Mouse (Mus musculus) fibroblast of lung, adult 2 months (primary cell): ENCODE measurements at regions not wholly inside any gene's neighbourhood (a gene's known extent, or its start where the extent isn't known, plus 50 kb on each side); places are given as distances from the start of the nearest gene placed in this dataset.
"Not testable (repeated sequence)": the region's sequence is repeated elsewhere in the genome, so short reads cannot be mapped to it uniquely, and the experiment has no call there.

Experiments used
- DNase-seq: peaks from one replicate; pipeline ENCODE4 v3.0.0-alpha.2; 2011; ENCODE audit warnings: low read depth

DNA sequence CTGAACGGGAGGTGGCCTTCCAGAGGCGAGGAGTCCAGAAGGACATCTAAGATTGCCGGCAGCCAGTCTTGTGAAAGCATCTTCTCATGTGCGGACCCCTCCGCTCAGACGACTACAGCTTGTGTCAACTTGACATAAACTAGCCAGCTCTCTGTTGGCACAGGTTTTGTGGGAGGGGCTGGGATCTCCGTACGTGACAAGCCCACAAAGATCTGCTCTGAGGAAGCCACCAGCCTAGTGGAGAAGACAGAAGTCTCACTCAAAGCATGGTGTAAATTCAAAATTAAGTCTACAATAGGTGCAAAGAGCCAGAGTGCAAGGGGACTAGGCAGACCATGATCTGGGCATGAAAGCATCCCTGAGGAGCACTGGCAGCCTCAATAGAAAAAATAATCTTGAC, 128.4 kb upstream of the Slc38a2 start:
- DNase-seq, result no peak

DNA sequence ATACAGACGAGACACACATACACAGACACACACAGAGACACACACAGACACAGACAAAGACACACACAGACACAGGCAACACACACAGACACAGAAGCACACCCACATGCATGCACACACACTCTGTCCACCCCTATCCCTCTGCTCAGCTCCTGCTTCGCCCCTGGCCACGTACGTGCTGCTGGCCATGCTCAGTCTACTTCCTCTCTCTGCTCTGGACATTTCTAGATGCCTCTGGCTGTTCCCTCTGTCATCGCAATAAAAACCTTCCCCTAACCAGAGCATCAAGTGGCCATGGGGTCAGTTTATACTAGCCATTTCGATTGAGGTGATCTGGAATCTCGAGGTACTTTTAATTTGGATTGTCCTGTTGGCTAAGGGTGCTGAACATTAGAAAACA, 118.9 kb upstream of the Slc38a2 start:
- DNase-seq, result no peak

DNA sequence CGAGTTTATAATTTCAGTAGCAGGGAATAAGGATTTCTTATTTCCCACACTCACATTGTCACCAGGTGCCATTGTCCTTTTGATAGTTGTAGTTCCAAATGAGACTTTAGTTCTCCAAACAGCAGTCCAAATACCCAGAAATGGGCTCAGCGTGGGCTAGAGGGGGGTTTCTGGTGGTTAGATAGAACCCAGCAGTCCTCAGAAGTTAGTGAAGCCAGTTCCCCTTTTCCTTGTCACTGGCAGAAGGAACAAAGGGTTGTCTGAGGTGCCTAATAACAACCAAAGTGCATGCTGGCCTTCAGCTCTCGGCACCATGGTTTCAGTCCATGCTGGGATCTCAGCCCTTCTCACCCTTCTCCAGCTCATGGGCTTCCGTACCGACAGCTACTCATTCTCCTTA, 118.1 kb upstream of the Slc38a2 start:
- no peak for DNase-seq

DNA sequence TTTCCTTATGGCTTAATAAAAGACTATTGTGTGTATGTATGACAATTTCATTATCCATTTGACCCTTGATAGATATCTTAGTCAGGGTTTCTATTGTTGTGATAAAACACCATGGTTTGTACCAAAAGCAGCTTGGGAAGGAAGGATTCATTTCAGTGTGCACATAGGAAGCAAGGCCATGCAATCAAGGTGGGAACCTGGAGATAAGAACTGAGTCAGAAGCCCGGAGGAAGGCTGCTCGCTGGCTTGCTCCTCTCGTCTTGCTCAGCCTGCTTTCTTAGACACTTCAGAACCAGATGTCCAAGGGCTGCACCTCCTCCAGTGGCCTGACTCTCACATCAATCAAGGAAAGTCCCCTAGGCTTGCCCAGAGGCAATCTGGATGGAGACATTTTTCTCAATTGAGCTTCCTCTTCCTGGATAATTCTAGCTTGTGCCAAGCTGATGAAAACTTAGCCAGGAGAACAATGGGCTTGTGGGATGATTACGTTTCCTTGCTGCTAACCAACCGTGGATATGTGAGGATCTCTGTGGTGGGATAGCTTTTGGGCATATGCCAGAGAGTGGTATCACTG, 117.6 kb upstream of the Slc38a2 start:
- DNase-seq, result no peak

DNA sequence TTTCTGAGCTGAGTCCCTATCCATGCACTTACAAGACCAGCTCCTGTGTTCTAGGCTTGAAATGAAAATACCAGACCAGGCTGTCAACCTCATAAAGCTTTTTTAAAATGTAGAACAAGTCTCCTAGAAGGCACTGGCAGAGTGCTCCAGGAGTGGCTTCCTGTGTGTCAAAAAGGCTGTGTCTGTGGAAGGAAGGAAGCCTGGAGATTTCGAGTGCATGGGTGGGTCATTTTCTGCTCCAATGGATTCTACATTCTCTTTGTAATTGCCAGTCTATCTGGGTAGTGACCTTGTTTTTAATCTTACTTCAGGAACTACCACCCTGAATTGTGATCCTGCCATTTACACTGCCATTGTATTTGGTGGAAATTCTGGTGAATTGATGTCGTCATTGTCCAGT, 113.9 kb upstream of the Slc38a2 start:
- DNase-seq, result no peak

DNA sequence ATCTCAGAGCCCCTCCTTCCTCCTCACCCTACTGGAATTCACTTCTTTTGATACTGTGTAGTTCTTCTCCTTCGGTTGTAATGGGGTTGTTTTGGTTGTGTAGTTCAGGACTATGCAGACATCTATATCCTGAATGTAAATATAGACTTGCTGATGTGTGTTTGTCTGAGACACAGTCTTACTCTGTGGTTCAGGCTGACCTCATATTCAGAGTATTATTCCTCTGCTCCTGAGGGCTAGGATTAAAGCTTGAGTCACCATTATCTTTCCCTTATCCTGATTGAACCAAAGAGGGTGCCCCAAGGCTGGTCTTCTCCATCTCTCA, 103.2 kb upstream of the Slc38a2 start:
- no peak for DNase-seq

DNA sequence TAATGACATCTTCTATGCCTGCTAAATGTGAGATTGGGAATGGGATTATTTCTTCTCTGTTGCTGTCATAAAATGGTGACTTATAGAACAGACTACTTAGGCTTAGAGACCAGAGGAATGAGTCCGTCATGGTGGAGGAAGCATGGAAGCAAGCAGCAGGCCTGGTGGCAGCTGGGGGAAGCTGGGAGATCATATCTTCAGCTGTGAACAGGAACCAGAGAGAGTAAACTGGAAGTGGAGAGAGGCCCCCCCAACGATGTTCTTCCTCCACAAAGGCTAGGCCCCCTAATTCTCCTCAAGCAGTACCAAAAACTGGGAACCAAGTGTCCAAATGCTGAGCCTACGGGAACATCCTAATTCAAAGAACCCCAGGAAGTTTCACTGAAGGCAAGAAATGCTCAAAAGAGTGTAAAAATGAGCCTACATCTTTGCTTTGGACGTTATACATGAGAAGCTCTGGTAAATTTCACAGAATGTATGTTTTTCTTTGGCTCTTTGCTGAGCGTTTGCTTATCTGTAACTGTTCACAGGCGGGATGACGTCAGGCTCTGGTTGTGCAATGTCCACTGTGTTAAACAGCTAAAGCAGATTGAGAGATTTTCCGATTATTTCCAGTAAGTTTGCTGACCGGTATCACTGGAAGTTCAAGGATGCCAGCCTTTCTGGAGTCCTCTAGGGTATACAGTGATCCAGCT, 102.7 kb upstream of the Slc38a2 start:
- no peak for DNase-seq

DNA sequence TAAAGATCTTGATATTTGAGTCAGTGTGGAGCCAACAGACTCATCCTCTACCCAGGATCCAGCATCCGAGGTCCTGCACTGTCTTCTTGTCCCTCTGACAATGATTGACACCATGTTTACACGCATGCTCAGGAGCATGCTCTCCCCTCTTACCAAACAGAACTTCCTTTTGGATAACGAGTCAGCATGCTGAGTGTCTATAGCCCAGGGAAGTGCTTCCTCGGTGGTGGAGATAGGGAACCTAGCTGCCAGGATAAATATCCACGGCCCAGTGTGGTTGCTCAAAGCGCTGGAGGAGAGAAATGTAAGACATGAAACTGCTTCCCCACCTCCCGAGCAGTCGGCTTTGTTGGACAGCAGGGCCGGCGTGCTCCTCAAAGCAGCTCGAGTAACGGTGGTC, 99.7 kb upstream of the Slc38a2 start:
- no peak for DNase-seq

DNA sequence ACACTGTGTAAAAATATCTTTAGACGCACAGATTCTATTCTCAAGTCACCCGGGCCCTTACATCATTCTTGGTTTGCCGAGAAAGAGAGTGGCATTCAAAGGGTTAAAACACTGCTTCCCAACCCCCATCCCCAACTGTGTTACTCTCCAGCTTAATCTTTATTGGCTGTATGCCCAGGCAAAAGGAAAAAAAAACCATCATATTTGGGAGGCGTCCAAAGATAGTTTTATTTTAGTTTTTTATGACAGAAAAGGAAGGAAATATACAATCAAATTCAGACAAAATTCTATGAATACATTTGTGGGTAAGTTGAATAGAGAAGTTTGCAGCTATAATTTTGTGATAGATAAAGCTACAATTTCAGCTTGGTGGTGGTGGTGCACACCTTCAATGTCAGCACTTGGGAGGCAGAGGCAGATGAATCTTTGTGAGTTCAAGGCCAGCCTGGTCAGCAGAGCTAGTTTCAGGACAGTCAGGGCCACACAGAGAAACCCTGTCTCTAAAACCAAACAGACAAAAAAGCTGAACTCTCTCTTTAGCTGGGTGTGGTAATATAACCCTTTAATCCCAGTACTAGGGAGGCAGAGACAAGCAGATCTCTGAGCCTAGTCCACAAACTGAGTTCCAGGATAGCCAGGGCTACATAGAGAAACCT, 98.2 kb upstream of the Slc38a2 start:
- no peak for DNase-seq

DNA sequence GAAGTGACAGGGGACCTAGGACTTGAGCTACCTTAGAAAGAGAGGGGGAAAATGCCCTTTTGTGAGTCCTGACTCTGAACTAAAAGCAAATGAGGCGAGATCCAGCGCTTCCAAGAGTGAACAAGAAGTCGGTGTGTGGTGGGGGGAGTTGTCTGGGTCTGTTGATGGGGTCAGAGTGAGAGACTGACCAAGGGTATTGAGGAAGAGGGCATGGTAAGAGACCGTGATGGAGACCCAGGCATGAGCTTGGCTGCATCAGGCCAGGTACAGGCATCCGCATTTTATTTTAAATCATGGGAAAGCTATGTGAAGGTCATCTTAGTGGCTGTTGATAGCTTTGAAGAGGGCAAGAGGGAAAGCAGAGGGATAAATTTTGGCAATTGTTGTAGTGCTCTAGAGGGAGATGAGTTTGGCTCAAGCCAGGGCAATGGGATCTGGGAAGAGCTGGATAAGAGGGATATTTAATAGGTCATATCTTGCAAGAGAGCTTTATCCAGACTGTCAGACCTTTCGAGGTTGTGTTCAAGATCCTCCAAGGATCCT, 94.7 kb upstream of the Slc38a2 start:
- no peak for DNase-seq

DNA sequence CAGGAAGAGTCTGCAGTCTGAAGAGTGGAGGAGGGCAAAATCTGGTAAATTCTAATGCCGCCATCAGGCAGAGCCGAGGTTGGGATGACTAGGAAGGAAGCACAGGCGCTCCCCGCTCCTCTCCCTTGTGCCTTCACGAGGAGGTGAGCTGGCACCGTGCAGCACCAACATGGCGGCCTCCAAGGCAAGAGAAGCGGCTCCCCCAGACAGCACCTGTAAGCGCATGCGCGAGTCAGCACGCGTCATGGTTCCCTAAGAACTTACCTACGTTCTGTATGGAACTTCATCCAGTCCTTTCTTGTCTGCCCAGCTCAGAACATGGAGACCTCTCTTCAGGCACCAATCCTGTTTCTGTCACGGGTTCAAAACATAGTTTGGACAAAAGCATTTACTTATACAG, 93.7 kb upstream of the Slc38a2 start:
- no peak for DNase-seq

DNA sequence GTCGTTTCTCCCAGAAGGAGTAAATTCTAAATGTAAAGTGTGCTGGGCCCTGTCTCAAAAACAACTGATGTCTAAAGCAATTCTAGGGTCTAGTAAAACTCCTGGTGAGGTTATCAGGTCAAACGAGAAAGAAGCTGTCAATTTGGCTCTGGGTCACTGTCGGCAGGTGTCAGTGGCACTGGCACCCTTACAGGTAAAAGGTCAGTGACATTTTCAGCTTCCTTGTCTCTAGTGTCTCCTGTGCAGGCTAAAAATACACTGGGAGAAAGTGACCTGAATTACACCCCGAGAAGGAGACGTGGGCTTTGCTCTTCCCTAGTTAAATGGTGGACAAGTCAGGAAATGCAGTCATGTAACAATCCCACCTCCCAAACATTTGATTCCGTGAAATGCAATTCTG, 91.8 kb upstream of the Slc38a2 start:
- DNase-seq, result no peak

DNA sequence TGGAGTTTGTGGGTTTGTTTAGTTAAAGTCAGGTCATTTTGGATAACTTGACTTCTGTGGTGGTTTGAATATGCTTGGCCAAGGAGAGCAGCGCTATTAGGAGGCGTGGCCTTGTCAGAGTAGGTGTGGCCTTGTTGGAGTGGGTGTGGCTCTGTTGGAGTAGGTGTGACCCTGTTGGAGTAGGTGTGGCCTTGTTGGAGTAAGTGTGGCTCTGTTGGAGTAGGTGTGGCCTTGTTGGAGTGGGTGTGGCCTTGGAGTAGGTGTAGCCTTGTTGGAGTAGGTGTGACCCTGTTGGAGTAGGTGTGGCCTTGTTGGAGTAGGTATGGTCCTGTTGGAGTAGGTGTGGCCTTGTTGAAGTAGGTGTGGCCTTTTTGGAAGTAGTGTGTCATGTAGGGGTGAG, 88.4 kb upstream of the Slc38a2 start:
- DNase-seq, result not testable (repeated sequence)

DNA sequence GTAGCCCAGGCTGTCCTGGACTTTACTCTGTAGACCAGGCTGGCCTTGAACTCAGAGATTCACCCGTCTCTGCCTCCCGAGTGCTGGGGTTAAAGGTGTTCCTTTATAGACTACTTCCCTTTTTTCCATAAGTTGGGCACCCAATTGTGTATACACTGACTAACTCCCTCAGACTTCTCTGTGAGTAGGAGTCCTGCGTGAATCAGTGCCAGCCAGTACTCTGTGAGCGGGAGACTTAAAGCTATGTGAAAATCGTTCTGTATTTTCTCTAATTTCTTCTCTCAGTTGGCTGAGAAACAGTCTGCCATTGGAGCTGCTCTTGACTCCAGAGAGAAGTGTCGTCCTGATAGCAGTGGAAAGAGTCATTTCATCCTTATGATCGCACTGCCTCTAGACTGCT, 85.0 kb upstream of the Slc38a2 start:
- no peak for DNase-seq

DNA sequence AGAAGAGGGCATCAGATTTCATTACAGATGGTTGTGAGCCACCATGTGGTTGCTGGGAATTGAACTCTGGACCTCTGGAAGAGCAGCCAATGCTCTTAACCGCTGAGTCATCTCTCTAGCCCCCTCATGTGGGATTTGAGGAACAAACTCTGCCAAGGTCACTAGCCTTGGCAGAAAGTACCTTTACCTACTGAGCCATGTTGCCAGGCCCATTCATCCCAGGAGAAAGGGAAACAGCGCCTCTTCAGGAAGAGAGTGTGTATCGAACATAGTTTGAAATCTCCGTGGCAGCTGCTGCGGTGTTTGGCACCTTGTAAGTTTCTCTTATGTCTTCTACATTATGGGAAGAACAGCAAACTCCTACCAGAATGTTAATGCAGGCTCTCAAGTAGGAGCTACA, 82.0 kb upstream of the Slc38a2 start:
- DNase-seq, result no peak

DNA sequence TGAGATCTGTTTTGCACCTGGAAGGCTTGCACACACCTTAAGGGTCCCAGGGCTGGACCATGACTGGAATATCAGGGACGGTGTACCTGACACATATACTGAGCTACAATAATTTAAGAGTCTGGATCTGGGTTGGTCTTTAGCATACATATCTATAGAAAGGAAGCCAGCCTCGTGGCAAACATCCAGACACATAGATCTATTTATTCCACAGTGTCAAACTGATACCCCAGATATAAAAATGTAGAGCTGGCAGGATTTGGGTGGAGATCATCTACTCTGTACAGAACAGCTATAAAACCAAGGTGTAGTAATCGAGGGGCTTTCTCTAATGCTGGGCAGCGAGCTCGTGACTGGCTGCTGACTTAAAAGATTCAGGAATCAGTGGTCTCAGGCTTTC, 81.1 kb upstream of the Slc38a2 start:
- no peak for DNase-seq

DNA sequence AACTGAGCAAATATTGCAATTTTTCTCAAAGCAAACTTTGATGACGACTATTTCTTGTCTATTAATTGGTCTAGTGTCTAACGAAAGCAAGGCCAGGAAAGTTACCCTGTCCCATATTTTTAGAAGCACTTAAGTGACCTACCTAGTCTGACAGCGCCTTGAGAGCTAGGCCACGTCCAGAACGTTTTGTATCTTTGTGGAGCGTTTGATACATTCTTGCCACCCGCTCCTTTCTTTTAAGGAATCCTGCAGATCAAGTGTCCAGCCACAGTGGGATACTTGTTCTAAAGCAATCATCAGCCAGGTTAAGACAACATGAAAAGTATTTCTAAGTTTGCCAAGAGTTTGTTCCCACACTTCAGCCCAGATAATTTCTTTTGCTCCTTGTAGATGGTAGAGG, 79.8 kb upstream of the Slc38a2 start:
- no peak for DNase-seq

DNA sequence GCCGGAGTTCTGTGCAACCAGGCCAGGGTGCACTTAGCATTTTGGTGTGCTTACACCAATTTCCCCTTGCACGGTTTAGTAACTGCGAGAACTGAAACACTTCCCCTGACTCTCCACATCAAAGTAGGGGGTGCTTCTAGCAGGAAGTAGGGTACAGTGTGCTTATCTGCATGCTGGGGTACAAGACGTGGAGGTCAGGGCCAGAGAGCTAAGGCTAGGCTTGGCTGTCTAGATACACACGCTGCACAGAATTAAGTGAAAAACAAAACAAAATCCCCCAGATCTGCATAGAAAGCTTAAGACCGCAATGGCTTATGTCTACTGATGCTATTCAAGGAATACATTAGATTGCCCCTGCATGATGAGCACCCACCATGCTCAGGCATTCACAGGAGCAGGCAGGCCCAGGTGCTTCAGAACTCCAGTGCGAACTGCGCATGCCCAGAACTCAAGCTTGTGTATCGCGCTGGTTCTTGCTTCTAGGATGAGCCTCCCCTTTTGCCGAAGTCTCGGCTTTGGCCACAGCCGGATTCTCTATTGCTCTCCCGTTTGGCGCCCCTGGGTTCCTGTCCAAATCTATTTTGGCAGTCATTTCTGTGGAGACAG, 78.9 kb upstream of the Slc38a2 start:
- DNase-seq, result no peak

DNA sequence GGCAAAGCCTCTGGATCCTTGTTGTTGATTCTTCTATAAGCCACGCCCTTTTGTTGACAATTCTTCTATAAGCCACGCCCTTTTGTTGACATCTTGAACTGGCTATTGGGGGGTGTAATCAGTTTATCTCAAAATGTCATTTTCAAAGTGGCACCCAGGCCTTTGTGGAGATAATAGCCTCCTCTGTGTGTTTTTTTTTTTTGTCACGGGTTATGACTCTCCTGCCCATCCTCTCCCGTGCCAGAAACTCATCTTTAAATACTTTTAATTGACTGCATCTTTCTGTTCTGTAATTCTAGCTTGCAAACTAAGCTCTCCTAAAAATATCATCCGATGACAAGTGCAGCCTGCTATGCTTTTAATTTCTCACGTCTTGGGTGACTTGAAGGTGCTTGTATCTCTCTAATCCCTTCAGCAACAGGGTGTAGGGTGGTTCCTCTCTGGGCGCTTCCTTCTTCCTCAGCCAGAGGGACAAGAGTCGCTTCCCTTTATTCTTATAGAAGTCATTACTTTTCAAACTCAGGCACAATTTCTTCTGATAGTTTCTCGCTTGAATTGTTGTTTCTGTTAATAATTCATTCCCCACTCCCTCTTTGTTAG, 77.0 kb upstream of the Slc38a2 start:
- no peak for DNase-seq

DNA sequence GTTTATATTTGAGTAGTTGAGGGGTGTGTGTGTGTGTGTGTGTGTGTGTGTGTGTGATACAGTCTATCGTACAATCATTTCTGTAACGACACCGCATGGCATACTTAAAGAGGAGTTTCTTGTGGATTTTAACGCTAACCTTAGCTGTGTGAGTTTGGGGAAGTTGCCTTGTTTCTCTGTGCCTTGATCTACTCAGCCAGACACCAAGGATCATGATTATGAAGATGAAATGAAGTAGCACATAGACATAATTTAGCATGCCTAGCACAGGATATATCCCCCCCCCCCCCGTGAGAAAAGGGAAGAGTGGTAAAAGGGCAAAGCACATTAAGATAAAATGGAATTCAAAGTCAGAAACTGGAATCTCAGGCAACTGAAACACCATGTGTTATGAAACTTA, 75.6 kb upstream of the Slc38a2 start:
- DNase-seq, result no peak

DNA sequence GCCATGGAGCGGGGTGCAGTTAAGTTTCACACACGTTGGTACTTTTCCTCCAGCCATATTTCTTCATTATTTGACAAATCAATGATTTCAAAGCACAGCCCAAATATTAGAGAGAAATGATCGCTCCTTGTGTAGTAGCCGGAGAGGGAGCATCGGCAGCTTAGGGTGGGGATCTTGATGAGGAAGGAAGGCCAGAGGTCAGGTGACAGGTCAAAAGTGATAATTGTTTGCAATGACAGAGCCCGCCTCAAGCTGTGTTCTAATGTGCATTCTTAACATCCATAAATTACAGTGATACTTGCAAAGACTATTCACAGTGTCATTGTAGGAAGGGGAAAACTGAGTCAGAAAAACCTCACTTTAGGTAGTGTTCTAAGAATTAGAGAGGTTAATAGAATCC, 75.1 kb upstream of the Slc38a2 start:
- DNase-seq, result no peak

DNA sequence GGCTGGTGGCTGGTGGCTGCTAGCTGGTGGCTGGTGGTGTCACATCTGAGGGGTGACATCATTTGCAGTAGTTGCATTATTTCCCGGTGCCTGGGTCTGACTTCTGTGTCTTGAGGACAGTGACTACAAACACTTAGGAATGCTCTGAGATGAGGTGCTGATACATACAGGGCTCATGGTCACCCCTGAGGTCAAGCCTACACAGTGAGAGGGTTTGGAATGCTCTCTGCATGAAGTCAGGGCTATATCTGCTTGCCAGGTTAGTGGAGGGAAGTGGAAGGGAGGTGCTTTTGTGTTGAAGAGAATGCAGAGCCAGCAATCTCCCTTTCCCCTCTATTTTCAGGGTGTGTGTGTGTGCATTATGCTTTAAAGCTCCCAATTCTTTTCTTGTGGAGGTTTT, 74.1 kb upstream of the Slc38a2 start:
- DNase-seq, result no peak

DNA sequence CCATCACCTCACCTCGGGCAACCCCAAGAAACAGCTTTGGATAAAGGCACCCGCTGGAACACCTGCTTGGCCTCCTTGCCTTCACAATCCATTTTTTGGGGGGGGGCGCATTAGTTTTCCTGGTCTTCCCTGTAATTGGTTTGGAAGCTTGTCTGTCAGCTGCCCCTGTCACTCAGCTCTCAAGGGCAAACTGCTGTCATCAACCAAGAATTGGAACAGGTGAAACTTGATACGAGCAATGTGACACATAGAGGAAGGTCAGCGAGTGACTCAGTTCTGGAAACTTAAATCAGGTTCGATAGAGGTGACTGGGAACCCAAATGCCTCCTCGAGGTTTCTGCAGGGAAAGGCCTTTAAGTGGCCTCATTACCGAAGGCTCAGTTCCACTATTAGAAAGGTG, 73.2 kb upstream of the Slc38a2 start:
- no peak for DNase-seq
